Mouse (Mus musculus) monocyte, adult 2 months (primary cell): ENCODE data around the gene Shc3.

Experiments used
- DNase-seq, 2 experiments: peaks; one replicate each; pipeline ENCODE4 v3.0.0; 2022; ENCODE audit warnings: low spot score in 2 of 2, low read depth in 1 of 2

The Shc3 gene

DNA sequence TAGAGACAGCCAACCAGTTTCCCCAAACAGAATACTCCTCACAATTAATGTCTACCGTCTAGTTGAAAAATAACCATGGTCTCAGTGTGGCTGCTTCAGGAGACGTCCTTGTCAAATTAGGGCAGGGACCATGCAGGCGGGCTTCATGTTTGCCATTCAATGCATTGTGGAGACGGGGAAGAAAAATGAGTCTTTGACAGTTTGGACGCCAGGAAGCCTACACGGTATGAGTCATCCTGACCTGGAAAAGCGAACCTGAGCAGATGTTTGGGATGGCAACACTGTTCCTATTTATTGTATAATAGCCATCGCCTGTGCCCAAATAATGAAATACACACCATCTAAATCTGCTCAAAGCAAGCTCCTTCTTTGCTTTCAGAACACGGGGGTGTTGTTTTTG, 83.9 kb downstream of the Shc3 start:
- DNase-seq = no peak

DNA sequence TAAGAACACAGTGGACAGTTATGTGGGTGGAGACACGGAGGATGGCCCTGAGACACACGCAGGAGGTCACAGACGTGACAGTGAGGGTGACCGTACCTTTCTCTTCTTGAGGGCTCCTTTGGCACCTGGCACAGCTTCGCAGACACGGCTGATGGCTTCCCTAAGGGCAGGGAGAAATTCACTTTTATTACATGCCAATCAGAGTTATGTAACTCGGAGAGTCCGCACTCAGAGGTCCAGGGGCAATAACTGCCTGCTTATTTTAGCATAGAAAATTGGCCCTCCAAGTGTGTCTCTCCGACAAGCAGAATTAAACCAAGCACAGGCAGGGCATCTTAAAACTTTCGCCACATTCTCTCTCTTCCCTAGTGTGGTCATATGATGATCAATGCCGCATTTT, 86.4 kb downstream of the Shc3 start:
- no peak for DNase-seq

DNA sequence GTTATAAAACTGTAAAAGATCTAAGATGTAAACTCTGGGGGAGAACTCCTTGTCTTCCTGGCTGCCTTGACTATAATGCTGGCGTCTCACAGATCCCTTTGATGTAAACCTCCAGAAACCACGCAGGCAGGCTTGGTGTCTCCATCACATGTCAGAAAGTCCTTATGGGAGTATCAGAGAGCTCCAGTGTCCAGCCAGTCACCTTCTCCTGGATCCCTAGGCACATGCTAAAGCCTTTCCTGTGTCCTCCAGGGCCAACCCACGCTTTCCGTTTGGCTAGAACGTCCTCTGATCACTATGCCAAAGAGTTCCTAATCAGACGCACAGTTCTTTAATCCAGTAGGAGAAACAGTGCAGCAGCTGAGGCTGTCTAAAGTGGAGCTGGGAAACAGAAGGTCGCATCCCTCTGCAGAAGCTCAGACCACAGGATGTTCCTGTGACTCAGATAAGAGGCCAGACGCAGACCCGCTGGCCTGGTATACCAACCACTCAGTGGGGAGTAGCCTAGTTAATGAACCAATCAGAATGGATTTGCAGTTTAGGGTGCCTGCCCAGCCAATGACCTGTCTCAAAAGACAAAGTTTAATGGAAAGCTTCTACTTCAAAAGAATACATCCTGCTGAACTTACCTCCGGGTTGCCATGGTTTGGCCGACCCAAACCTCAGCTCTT, 88.7 kb downstream of the Shc3 start:
- DNase-seq = no peak

DNA sequence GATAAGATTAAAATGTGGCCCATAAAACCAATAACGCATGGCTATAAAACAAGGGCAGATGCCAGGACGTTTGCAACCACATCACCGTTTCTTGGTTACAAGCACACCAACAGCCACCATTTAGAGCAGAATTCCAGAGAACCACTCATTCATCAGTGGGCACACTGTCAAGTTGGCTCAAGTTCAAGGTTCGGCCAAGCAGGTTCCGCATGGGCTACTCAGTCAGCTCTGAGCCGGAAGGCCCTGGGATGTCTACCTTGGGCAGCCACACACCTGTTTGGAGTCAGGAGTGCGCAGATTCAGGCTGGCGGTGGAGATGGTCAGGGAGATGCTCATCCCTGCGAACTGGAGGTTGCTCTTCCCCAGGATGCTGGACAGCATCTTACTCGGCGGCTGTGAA, 89.4 kb downstream of the Shc3 start:
- no peak for DNase-seq

DNA sequence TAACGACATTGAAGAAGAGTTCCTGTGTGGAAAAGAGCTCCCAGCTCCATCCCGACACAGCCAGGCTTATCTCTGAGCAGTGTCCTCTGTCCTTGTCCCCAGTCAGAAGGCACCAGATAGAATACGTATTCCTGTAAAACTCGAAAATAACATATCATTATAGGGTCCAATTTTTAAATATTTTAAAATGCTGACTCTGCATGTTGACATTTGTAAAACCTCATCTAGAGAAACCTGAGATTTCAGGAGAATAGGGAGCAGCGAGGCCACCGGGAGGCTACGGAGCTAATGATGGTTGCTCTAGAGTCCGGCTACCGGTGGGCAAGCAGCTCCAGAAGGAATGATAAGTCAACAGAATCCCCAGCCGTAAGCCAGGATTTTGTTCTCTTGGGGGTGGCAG, 92.2 kb downstream of the Shc3 start:
- DNase-seq = no peak

DNA sequence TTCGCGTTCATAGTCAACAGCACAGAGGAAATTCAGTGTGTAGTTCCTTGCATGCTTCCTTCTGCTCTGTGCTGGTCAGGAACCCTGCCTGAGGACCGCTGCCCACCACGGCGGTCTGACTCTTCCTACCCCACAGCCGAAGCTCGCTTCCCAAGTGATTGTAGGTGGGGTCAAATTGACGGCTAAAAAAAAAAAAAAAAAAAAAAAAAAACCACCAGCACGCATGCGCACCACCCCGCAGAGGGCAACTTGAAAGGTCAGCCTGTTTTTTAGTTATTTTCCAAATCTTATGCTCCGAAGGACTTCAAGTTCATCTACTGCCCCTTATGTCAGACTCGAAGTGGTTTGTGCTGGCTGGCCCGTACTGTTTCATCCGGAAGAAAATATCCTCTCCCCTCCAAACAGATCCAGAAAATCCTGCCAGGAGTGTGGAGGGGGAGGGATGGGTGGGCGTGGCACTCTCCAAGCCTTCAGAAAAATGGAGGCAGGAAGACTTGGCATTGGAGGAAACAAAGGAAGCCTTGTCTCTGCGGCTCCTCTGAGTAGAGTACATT, 100.4 kb downstream of the Shc3 start:
- DNase-seq = no peak

DNA sequence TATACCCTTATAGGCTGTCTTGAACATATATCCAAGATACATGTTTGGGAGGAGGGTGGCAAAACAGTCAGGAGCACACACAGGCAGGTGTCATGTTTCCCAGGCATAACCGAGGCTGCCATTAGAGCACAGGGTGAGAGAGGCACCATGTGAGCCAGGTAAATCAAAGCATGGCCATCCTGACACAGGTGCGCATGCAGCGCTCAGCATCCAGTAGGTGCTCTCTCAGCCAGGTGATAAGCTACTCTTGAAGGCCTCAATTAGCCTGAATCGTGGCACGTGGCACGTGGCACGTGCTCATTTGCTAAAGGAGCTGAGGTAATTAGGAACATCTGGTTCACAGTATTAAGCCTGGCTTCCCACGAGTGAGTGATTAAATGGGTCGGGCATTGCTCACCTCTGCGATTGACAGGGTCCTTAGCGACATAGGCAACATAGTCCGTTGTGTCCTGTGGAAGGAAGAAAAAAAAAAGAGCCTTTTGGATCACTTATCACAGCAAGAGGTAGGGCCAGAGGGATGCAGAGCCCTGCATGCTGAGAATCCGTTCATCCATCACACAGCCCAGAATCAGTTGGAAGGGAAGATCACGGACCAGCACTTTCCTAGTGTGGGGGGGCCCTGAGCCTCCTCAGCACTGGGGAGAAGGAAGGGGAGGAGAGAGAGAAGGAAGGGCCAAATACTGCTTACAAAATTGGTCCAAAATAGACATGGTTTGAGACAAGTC, 102.9 kb downstream of the Shc3 start:
- no peak for DNase-seq

DNA sequence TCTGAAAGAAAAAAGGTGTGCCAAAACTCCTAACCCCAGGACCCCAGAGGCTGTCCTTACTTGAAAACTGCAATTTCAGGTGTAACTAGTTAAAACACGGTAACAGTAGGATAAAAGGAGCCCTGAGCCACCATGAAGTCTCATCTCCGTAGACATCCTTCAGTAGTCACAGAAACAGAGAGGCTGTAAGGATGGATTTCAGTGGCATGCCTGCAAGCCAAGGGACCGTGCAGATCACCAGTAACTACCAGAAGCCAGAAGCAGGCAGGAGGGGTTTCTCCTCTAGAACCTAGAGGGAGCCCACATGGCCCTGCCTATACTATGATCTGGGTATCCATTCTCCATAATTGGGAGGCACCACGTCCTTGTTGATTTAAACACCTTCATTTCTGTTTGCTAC, 104.9 kb downstream of the Shc3 start:
- no peak for DNase-seq

DNA sequence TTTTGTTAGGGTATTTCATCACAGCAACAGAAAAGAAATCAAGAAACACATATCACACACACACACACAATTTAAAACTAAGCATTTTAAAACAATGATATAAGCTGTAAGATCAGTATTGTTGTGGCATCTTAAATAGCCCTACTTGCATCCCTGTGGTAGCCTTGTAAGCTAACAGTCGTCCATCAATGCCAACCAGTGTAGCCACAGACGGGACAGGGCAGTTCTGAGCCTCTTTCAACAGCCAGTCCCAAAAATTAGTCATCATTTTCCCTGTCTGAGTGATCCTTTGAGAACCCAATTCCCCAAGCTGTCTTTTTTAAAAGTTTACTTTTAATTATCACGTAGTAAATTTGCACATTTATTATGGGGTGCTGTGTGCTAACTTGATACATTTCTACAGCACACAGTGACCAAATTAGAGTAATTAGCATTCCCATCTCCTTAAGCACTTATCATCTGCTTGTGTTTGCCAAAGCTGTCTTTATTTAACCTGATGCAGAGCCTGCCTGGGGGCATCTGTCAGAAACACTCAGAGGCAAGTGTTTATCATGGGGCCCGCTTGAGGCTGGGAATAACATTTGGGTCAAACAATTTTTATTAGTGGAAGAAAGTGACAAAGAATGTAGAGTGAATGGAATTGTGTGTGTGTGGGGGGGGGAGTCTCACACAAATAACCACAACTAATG, 112.9 kb downstream of the Shc3 start:
- no peak for DNase-seq

DNA sequence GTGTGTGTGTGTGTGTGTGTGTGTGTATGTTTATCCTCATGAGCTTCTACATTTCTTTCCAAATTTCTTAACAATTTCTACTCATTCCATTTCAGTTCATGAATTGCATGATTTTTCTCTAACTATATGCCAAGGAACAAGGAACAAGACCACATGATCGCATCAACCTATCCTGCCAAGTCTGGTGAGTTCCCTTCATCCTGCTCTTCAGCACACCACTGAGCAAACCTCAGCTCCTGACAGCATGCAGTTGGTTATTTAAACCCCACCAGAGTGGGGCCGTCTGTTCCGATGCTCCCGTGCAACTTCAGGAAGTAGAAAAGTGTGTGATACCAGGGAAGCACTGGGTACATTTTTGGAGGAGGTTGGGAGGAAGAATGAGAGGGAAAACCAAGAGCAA, 122.7 kb downstream of the Shc3 start:
- no peak for DNase-seq

DNA sequence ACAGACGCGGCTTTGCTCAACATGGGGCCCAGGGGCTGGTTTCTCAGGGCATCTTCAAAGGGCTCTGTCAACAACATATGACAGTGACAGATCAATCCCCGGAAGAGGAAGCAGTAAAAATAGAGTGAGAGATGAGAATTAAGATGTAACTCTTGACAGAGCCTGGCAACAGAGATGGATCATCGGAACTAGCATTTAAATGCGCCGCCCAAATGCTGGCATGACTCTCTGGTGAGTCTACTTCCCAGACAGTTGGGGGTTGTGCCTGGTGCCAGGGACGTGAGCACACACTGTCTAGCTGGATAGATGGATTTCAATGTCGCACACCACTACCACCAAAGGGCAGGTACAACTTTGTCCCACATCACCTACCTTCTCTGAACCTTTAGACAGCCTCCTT, 126.3 kb downstream of the Shc3 start:
- no peak for DNase-seq

DNA sequence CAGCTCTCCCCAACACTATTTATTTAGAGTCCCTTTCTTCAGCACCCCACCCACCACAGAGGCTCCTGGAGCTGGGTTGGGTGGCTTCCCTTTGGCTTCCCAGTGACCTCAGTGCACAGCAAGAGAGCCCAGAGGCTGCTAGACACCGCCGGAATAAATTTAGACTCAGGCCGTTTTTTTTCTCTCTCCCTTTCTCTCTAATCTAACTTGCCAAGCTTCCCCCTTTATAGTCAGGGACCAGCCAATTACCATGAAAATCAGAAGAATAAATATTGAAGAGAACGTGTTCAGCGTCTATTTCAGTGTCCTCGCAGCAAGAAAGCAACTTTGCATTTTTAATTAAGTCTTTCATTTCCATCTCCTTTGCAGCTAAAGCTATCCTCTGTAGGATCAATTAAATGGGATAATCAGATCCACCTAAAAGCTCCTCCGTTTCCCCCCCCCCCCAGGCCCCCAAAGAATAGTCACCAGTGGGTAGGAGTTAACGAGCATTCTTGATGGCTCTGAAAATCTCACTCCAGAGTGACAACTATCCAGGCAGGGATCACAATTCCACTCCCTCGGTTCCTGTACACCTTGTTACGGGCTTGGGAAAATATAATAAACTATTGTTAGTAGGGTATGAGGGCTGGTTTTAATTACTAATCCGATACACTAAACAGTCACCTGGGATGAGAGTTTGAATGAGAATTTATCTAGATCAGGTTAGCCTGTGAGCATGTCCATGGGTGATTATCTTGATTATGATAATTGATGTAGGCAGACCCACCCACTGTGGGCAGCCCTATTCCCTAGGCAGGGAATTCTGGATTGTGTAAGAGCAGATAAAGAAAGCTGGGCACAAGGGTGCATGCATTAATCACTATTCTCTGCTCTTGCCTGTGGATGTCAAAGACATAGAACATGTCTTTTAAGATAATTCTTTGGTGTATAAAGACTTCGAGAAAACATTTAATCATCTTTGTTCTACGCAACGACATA, 131.8 kb downstream of the Shc3 start:
- DNase-seq = no peak

DNA sequence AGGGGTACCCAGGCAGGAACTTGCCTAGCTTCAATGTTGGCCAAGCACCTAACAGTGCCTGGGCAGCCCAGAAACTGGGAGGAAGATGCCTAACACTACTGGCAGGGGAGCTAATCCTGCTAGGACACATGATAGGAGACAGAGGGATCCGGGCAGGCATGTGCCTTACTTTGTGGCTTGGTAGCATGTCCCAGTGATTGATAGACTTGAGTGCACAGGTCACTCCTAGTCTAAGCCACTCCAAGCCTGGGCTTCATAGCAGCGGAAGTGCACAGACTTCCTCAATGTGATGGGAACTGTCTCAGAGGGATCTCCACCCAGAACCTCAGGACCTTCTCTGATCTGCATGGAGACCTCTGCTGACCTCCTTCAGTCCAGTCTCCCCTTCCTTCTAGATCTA, 134.1 kb downstream of the Shc3 start:
- DNase-seq = no peak

DNA sequence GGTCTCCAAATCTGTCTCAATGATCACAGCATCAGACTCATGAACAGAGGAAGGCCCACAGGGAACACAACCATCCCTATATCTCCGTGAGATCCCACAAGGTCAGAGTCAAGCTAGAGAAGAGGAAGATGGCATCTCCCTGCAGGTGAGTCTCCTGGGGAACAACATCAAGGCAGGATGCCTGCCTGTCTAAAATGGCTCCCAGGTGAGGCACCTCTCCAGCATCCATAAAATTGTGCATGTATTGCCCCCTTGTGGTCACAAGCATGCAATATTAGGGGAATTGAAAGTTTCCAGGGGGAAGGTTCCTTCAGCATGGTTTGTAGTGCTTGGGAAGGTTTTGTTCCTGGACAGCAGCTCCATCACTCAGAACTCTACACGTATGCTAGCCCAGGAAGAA, 134.8 kb downstream of the Shc3 start:
- DNase-seq = no peak

DNA sequence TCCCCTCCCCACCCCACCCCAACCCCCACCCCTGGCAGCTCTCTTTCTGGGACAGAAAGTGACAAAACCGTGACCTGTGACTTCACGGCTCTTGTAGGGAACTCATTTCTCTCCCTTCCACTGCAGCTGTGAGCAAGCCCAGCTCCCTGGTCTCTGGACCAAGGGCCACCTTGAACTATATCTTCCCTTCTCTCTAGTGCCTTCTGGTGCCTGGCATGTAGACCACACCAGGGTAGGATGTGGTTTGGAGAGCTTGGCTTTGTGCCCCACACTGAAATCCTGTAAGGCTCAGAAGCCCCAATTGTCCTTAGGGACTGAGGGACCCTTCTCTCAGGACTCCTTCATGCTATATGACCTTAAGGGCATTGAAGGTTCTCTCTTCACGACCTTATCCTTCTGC, 135.8 kb downstream of the Shc3 start:
- DNase-seq = no peak

DNA sequence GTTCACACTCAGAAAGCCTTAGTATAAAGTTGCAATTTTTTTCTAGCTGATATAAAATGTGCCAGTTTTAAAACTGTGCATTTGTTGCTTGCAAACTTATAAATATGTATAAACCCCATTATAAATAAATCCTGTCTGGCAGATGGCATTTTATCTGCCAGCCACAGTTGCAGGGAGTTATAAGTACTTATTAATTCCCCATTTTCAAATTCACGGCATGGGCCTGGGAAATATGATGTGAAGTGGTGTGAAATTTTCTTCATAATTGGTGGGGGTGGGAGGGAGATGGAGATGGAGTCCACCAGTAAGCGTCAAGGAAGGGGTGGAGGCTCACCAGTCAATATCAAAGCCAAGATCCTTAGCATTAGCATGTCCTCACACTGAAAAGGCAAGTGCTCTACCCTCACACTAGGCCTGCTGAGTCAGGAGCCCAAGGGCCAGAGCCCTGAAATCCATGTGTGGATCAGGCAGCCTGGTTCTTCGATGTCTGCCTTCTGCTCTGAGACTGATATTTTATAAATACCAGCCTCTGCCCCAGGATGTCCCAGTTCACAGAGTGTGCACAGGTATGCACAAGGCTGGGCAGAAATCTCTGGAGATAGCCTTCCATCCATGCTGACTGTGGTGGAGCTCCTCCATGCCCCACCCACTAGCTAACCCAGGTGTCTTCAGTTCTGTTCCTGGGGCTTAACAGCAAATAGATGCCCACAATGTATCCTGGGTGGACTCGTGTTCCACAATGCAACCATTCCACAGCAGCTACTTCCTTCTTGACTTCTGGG, 143.4 kb downstream of the Shc3 start:
- no peak for DNase-seq

DNA sequence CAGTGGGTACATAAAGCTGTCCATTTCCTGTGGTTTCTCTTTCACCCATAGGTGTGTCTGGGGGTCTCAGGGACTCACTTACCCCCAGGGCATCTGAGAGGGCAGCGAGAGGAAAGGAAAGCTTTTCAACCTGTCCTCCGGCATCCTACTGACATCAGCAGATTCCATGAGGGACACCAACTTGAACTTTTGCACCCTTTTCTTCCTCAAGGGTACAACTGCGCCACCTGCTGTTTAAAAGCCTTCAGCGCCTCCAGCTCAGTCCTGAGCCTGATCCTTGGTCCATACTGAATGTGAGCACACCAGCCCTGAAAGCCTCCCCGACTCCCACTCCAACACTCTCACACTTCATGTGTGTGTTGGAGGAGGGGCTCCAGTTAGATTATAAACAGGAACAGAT, 144.6 kb downstream of the Shc3 start:
- peak in 1 of 2 experiments; percentile 30 for DNase-seq

DNA sequence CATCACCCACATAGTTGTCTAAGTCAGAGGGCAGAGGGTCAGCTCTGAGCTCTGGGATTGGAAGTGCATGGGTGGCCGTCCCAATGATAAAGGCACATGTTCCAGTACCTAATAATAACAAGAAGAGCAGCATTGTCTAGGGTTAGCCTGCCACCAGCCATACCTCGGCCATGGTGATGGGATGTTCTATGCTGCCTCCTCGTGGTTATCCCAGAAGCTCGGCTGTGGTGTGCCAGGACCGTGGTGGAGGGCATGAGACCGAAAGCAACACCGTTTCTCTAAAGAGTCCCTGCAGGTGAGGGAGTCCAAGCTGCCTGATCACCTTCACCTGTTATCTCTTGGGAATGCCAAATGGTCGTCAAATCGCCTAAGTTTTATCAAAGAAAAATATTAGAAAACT, 145.6 kb downstream of the Shc3 start:
- DNase-seq = no peak

DNA sequence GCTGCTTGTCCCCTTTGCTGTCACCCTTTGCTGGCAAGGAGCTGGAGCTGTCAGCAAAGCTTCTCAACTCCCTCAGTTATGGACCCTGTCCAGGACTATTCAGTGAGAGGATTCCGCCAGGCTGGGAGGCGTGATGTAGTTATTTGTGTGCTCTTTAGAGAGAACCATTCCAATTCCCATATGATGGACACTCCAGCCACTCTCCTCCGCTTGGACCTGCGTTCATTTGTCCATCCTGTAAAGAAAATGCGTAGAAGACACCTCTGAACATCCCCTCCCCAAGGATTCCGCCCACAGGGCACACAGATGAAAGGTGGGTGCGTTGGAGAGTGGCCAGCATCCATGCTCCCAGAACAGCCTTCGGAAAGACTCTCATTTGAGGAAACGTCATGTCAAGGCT, 148.4 kb downstream of the Shc3 start:
- DNase-seq = no peak

DNA sequence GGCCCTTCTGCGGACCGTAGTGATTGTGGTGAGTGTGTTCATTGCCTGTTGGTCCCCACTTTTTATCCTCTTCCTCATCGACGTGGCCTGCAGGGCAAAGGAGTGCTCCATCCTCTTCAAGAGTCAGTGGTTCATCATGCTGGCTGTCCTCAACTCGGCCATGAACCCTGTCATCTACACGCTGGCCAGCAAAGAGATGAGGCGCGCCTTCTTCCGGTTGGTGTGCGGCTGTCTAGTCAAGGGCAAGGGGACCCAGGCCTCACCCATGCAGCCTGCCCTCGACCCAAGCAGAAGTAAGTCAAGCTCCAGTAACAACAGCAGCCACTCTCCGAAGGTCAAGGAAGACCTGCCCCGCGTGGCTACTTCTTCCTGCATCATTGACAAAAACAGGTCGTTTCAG, 149.7 kb downstream of the Shc3 start:
- DNase-seq = no peak
